Comparison of ENCODE assay signal across 8 mouse cellular contexts in the genomic region with DNA sequence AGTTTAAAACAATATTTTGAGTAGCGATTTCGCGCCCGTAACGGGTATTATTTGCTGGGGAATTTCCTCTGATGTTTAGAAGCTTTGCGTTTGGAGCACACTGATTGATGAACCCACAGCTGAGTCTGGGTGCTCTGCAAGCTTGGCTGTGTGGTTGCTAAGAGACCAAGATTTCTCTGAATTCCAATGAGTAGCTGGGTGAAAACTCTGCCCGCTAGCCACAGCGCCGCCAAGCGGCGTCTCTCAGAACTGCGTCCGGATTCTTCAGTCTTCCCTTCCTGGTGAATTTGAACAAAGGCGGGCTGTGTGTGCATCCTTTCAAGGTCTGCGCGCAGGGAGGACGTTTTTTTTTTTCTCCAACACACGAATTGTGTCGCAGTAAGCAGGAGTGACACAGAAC. TPM values are rescaled to one million over a fixed set of nuclear protein-coding genes. Genes with fewer than 3 reads are reported as not detected.
A peak's percentile ranks its signal among the peaks of the same experiment; 100 is the strongest.
DNase-seq lines count a peak whose midpoint lies in the region.

No protein-coding gene starts in this region.

- H3K27me3 ChIP-seq in megakaryocyte, embryonic 14.5 days (replicated peaks) = peaks cover 4% of the 10 kb centered on the region

- peak overlapping the region; percentile 38 for H3K4me3 ChIP-seq in megakaryocyte, embryonic 14.5 days (replicated peaks)

- intact Hi-C loops in gastrocnemius, postnatal 14 days (cut with DNase I; ENCODE audit: low total_unique reads) = loop anchor here (5.0 kb wide), 1 partner anchor 201 kb away; no protein-coding TSS in a partner anchor

- peaks cover 9% of the 10 kb centered on the region for H3K36me3 ChIP-seq in megakaryocyte, embryonic 14.5 days (replicated peaks; ENCODE audit: low read length)

- peaks cover 3% of the 10 kb centered on the region; the same call in 1 of the 2 replicates for H3K4me1 ChIP-seq in megakaryocyte, embryonic 14.5 days

- DNase-seq in adipocyte (ENCODE audit: low spot score) = peak; percentile 83
- DNase-seq in embryo, embryonic 10 days (ENCODE audit: low spot score) = peak; percentile 91
- DNase-seq in gastrocnemius, postnatal 14 days = peak; percentile 89
- DNase-seq in induced T-regulatory cell, adult 2 months (ENCODE audit: low read depth) = peak; percentile 90
- peak; percentile 90 to 100 for DNase-seq in left cerebral cortex, adult 8-10 months (ENCODE audit: low spot score in 2 of 2)
- peak; percentile 99 to 100 for DNase-seq in right cerebral cortex, adult 2 months (ENCODE audit: low spot score in 2 of 2)
- peak; percentile 87 for DNase-seq in urinary bladder, postnatal 10 days (ENCODE audit: low spot score)

- H3K9me3 ChIP-seq in megakaryocyte, embryonic 14.5 days = no peaks in the 10 kb centered on the region

RNA-seq across cellular contexts. Expression of a gene that starts 33.2 kb away (rescaled TPM):
- 1 to 10 TPM; 3.5 to 5.0 TPM for total RNA-seq in gastrocnemius, postnatal 14 days (2021)
- total RNA-seq in left cerebral cortex, adult 8-10 months (2022) = 10 to 100 TPM; 39.0 to 45.3 (median 42.1) TPM
- 1.1 and 2.3 TPM in 2 replicates for polyA plus RNA-seq in megakaryocyte, embryonic 14.5 days (2012; ENCODE audit: insufficient read depth, low replicate concordance)

RNA-seq across cellular contexts. Expression of a gene that starts 35.2 kb away (rescaled TPM):
- total RNA-seq in gastrocnemius, postnatal 14 days (2021) = 1 to 10 TPM; 5.5 to 5.8 TPM
- total RNA-seq in left cerebral cortex, adult 8-10 months (2022) = 10 to 100 TPM; 22.9 to 26.3 (median 24.7) TPM
- 0.62 TPM in 1 of 2 replicates, not detected in the other for polyA plus RNA-seq in megakaryocyte, embryonic 14.5 days (2012; ENCODE audit: insufficient read depth, low replicate concordance)

RNA-seq across cellular contexts. Expression of a gene that starts 57.1 kb away (rescaled TPM):
- total RNA-seq in gastrocnemius, postnatal 14 days (2021) = 10 to 100 TPM; 42.0 to 42.4 TPM
- 10 to 100 TPM; 36.6 to 39.0 (median 37.9) TPM for total RNA-seq in left cerebral cortex, adult 8-10 months (2022)
- polyA plus RNA-seq in megakaryocyte, embryonic 14.5 days (2012; ENCODE audit: insufficient read depth, low replicate concordance) = 15.1 and 19.6 TPM in 2 replicates

Comparison
In these comparisons a context has a peak if more than half of its experiments do, and no peak if none do; other contexts are left out.
1. Peak in every context shown above with its lines: DNase-seq and H3K4me3 ChIP-seq.
2. RNA of a gene that starts 33.2 kb away (total RNA-seq): 39.0 to 45.3 TPM in left cerebral cortex, adult 8-10 months; 3.5 to 5.0 TPM in gastrocnemius, postnatal 14 days; every median in the first group is over 4 times any median in the second.